Mouse (Mus musculus) gastrocnemius, postnatal 4 days (tissue): ENCODE results near the gene Ppa1. TPM values are rescaled to one million over a fixed set of nuclear protein-coding genes. Genes with fewer than 3 reads are reported as not detected.
A peak's percentile ranks its signal among the peaks of the same experiment; 100 is the strongest.

ENCODE experiments used
- DNase-seq, 2 experiments: peaks; one replicate each; pipeline ENCODE4 v3.0.0; 2021 to 2022; ENCODE audit warnings: low spot score in 2 of 2, mixed read lengths in 2 of 2
- total RNA-seq, 2 experiments: library from RNA; stranded (reverse); gene quantifications; 2 replicates each; pipeline ENCODE4 v1.2.3; 2021

Ppa1 gene
- total RNA-seq, 2 experiments from 2014 or later: 37.8 to 40.4 TPM

GRCm38 (mm10) chr10:61694870-61695670 lies 46.7 kb downstream of the Ppa1 start, which contains the start of gene Tysnd1:
Gene Tysnd1 (plus strand): TSS chr10:61695514.
- peak; percentile 88 to 98 for DNase-seq

DNA sequence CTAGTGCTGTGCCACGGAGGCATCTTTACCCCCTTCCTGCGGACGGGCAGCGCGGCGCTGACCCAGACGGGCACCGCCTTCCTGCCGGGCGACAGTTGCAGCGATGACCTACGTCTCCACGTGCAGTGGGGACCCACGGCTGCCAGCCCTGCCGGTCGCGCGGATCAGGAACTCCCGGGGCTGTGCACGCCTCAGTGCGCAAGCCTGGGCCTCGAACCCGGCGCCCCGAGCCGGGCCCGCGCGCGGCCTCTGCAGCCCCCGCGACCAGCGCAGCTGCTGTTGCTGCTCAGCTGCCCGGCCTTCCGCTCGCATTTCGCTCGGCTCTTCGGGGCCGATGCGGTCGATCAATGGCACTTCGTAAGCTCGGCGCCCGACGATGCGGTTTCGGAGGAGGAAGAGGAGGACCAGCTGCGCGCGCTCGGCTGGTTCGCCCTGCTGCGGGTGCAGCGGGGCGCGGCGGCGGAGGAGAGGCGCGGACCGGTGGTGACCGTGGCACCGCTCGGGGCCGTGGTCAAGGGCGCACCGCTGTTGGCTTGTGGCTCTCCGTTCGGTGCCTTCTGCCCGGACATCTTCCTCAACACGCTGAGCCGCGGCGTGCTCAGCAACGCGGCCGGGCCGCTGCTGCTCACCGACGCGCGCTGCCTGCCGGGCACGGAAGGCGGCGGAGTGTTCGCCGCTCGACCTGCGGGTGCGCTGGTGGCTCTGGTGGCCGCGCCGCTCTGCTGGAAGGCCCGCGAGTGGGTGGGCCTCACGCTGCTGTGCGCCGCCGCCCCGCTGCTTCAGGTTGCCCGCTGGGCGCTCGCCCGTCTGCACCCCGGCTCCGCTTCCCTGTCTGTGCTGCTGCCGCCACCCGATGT lies 47.6 kb downstream of the Ppa1 start:
- no peak for DNase-seq

- no peak for DNase-seq
Observed at GRCm38 (mm10) chr10:61696560-61696823, 48.1 kb downstream of the Ppa1 start.

- no peak for DNase-seq
Observed at GRCm38 (mm10) chr10:61697028-61697427, 48.7 kb downstream of the Ppa1 start.

DNA sequence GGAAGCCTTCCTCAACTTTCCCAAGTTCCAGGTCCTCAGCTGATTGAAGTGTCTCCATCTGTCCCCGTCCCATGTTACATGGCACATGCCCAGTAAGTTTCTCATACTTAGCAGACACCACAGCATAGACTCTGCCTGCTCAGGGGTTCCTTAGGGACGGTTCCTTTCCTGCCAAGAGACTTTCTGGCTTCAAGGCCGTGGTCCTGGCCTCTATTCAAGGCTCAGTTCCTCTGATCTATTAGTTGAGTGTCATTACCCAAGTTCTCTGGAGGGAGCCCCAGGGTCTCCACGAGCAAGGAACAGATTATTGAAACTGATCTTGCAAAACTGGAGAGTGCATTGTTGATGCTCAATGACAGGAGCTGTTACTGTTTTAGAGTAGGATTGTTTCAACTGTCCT lies 56.3 kb downstream of the Ppa1 start:
- no peak for DNase-seq

- DNase-seq: no peak
Observed at GRCm38 (mm10) chr10:61706412-61707375, 58.3 kb downstream of the Ppa1 start.

DNA sequence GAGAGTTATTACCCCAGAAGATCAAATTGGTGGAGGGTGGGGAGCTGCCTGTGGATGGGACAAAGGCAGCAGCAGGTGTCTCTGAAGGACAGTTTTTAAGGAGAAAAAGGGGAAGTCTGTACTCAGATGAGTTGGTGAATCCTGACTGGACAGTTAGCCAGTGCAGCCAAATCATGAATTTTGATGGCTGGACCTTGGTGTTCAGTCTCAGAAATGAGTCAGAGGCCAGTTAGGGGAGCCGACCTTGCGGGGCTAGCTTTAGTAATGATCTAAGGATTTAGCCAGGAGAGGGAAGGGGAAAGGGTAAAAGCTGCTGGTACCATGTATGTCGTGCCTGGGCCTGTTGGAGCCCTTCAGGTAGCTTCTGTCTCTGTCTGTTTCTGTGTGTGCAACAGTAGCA lies 65.2 kb downstream of the Ppa1 start:
- DNase-seq: no peak

- no peak for DNase-seq
Observed at GRCm38 (mm10) chr10:61714146-61714545, 65.8 kb downstream of the Ppa1 start.

GRCm38 (mm10) chr10:61714771-61715461 lies 66.6 kb downstream of the Ppa1 start, which contains the start of gene Aifm2:
Gene Aifm2 (plus strand): TSS chr10:61715263.
- peak in 1 of 2 experiments; percentile 73 for DNase-seq

- no peak for DNase-seq
Observed at GRCm38 (mm10) chr10:61715462-61715837, 67.1 kb downstream of the Ppa1 start.

DNA sequence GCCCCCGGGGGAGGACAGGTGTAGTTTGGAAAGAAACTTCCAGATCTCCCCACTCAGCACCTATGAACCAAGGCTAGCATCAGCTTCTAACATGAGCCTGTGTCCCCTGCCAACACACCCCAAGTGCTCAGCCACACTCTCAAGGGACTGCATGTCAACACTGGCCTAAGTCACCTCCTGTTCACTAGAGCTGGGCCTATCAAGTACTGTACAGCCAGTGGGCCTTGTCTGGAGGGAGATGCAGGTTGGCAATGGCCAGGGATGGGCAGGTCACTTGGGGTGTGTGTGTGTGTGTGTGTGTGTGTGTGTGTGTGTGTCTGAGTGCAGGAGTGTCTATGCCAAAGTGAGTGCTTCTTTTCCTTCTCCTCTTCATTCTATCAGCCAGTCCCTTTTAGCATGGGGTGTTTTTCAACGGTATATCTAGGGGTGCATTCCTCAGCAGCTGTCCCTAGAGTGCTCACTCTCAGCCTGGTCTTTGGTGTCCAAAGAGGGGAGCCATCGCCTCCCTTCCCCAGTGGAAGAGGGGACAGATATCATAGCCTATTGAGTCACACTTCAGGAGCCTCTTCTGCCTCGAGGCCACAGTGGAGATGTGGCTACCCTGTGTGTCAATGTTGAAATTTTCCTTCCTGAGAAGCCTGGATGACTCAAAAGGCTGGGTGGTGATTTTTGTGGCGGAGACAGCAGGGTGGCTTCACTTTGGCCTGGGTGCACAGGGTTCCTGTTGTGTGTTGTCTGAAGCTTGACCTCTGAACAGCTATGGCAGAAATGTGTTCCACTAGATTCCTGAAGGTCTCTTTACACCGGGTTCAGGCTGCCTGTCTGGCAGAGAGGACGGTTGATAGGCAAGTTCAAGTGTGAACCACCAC lies 67.9 kb downstream of the Ppa1 start:
- no peak for DNase-seq

DNA sequence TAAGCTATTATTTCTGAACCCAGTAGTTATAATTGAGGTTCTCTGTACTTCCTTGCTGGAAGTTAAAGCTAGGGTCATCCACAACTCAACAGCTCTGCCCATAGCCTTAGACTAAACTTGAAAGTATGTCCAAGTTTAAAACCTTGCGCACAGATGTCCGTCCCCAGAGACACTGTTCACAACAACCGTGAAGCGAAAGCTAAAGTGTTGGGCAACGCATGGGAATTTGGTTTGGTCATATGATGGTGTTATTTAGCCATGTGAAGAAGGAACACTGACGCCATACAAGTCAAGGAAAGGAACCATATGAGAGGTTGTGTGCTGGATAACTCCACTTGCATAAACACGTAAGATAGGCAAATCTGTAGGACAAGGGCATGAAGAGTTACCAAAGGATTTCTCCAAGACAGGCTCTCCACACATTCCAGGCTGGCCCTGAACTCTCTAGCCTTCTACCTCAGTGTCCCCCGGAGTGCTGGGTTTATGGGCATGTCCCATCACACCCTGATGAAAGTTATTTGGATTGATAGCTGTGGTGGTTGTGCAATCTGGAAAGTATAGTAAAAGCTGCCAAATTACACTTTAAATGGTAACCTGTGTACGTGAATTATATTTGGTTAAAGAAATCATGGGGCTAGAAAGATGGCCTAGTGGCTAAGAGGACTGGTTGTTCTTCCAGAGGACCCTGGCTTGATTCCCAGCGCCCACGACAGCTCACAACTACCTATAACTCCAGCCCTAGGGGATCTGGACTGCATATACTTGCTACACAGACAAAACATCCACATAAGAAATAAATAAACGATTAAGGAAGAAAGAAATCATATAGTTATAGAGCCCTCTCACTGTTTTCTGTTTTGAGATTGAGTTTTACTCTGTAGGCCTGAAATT lies 69.3 kb downstream of the Ppa1 start:
- DNase-seq: no peak

DNA sequence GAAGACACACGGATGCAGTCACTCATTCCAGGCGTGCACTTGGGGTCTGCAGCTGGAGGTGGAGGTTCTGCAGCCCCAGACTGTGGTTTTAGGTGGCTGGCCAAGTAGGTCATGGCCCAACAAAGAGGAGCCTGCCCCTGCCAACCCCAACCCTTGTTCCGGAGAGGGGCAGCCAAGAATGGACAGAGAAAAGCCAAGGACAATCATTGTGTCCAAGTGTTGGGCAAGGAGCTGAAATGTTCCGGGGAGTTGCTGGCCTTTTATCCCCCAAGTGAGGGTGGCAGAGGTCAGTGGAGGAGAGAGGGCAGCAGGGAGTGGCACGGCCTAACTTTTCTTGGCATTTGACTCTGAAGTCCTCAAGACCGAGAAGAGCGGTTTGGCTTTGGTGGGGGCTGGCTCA lies 72.0 kb downstream of the Ppa1 start:
- no peak for DNase-seq

GRCm38 (mm10) chr10:61722215-61722614 lies 73.9 kb downstream of the Ppa1 start:
- no peak for DNase-seq

DNA sequence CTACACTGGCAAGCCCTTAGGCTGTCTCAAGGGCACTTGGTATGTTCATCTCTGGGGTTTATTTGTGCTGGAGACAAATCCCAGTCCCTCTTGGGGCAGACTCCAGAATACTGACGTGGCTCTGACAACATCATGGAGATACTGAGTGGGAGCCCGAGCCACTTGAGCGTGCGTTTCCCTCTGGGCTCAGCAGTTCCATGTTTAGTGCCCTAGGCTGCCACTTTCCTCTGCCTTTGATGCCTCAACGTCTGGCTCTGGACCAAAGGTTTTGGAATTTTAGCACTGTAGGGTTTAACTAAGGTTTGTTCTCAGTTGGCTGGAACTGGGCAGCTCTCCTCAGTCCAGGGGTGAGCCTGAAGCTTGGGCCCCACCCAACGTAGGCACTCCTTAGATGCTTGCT lies 74.9 kb downstream of the Ppa1 start:
- DNase-seq: no peak
